Mouse (Mus musculus) midbrain, embryonic 16.5 days (tissue): ENCODE results near the gene Cdk17. TPM values are rescaled to one million over a fixed set of nuclear protein-coding genes. Genes with fewer than 3 reads are reported as not detected.

Source experiments
- ATAC-seq: fragments of 200-750 bp; cut with Nextera tagmentation; 2 replicates; pipeline ENCODE4 v1.8.0; 2017; ENCODE audit warnings: moderate TSS enrichment
- H3K27ac ChIP-seq: fragments of 300-500 bp; sonication (generic); 2 replicates; pipeline ENCODE4 v1.5.1; 2014; ENCODE audit warnings: mild to moderate bottlenecking, low read length, mixed read lengths
- H3K27me3 ChIP-seq: fragments of 300-500 bp; sonication (generic); 2 replicates; pipeline ENCODE4 v1.6.1; 2014; ENCODE audit warnings: low read depth, low read length, mixed read lengths; ENCODE audit not compliant: control insufficient read depth, insufficient read depth
- H3K36me3 ChIP-seq: fragments of 300-500 bp; sonication (generic); 2 replicates; pipeline ENCODE4 v1.6.1; 2014; ENCODE audit warnings: mild to moderate bottlenecking, low read length, moderate library complexity, mixed read lengths; ENCODE audit not compliant: control insufficient read depth, insufficient read depth
- H3K4me1 ChIP-seq: fragments of 300-500 bp; sonication (generic); 2 replicates; pipeline ENCODE4 v1.6.1; 2014; ENCODE audit warnings: mild to moderate bottlenecking, low read length, mixed read lengths; ENCODE audit not compliant: control insufficient read depth, insufficient read depth
- H3K4me2 ChIP-seq: fragments of 300-500 bp; sonication (generic); 2 replicates; pipeline ENCODE4 v1.6.1; 2014; ENCODE audit warnings: mild to moderate bottlenecking, low read length, mixed read lengths
- H3K4me3 ChIP-seq: fragments of 300-500 bp; sonication (generic); 2 replicates; pipeline ENCODE4 v1.5.1; 2014; ENCODE audit warnings: low read depth, mild to moderate bottlenecking, low read length, moderate library complexity, mixed read lengths
- H3K9ac ChIP-seq: fragments of 300-500 bp; sonication (generic); 2 replicates; pipeline ENCODE4 v1.6.1; 2014; ENCODE audit warnings: low read depth, low read length, mixed read lengths
- H3K9me3 ChIP-seq: fragments of 300-500 bp; sonication (generic); replicated peaks from 2 replicates; pipeline ENCODE4 v1.6.1; 2014; ENCODE audit warnings: mild to moderate bottlenecking, low read length, mixed read lengths; ENCODE audit not compliant: control insufficient read depth, poor library complexity, severe bottlenecking
- WGBS: fragments of 180-500 bp; shearing (Covaris S2); extraction: QIAGEN DNeasy Blood & Tissue Kit; methylation state at CpG from one replicate; pipeline ENCODE4 v1.1.7; 2014; 5-methylcytosine and 5-hydroxymethylcytosine counted together
- polyA plus RNA-seq: library from polyadenylated mRNA; unstranded; fragments of >200 nt; fragmentation: Nextera tagmentation; extraction: Ambion mirVana; gene quantifications from 2 replicates; pipeline ENCODE4 v1.2.1, GENCODE M21; 2015

Cdk17 gene
- polyA plus RNA-seq, 1 experiment from 2014 or later = 39.5 TPM

DNA sequence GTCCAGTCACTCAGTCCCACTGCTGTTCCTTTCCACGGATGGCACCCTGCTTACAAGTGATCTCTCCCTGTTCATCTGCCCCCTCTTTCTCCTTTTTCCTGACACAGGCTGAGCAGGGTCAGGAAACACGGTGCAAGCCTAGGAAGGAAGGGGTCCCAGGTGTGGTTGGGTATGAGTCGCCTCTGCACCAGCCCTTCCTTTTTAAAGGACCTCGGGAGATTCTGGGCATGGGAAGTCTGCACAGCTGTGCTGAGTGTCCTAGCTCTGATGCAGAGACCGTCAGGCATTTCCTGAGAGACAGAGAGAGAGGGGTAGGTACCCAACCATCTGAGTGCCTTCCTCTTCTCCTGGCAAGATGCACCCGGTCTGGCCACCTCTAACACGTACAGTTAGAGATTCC, 137.5 kb downstream of the Cdk17 start:
- Histone ChIP-seq H3K9ac (no peak overlapping the region), H3K27ac (no peak overlapping the region), H3K4me1 (no peaks in the 10 kb centered on the region), H3K4me2 (no peak overlapping the region), H3K27me3 (no peaks in the 10 kb centered on the region), H3K4me3 (no peak overlapping the region), H3K9me3 (no peaks in the 10 kb centered on the region), H3K36me3 (no peaks in the 10 kb centered on the region)
- ATAC-seq = no peak
- 64% methylated on average over 7 of the region's 7 CpGs for WGBS

DNA sequence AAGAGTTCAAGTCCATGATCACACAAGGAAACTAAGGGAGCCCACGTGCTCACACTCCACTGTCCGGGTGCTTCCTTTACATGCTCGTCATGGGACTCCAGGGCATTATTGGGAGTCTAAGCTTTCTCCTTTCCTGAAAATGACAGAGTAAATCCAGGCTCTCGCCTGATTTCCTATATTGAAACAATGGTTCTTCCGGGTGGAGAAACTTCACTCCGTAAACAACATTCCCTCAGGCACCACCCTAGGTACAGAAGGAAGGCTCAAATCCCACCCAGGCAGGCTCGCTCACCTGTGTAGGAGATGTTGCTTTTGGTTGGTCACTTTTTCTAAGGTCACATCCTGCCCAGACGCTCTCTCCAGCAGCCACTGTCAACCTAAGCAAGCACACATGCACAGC, 141.2 kb downstream of the Cdk17 start:
- H3K36me3 ChIP-seq = no peaks in the 10 kb centered on the region
- H3K27me3 ChIP-seq = no peaks in the 10 kb centered on the region
- no peak overlapping the region for H3K9ac ChIP-seq
- WGBS = 79% methylated on average over 8 of the region's 8 CpGs
- ATAC-seq = no peak
- no peak overlapping the region for H3K4me3 ChIP-seq
- no peak overlapping the region for H3K27ac ChIP-seq
- H3K9me3 ChIP-seq = no peaks in the 10 kb centered on the region
- H3K4me1 ChIP-seq = no peaks in the 10 kb centered on the region
- no peak overlapping the region for H3K4me2 ChIP-seq

DNA sequence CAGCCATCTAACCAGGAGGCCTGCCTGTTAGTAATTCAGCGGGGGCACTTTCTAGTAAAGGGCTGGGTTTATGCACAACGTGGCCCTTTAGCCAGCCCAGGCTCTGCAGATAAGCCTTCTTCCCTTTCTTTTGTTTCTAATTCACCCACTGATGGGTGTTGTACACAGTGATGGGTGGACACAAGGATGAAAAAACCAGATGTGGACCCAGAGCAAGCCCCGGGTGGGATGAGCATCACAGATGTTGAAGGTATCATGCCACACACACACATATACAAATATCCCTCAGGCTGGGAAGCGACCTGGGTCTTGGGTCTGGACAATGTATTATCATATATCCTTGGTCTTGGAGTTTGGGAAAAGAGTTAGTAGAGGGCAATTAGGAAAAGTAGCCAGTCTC, 142.6 kb downstream of the Cdk17 start:
- H3K4me3 ChIP-seq = no peak overlapping the region
- H3K4me2 ChIP-seq = no peak overlapping the region
- WGBS = 72% methylated on average over 4 of the region's 4 CpGs
- H3K36me3 ChIP-seq = no peaks in the 10 kb centered on the region
- ATAC-seq = no peak
- H3K9ac ChIP-seq = no peak overlapping the region
- no peaks in the 10 kb centered on the region for H3K4me1 ChIP-seq
- no peaks in the 10 kb centered on the region for H3K9me3 ChIP-seq
- no peaks in the 10 kb centered on the region for H3K27me3 ChIP-seq
- H3K27ac ChIP-seq = no peak overlapping the region

DNA sequence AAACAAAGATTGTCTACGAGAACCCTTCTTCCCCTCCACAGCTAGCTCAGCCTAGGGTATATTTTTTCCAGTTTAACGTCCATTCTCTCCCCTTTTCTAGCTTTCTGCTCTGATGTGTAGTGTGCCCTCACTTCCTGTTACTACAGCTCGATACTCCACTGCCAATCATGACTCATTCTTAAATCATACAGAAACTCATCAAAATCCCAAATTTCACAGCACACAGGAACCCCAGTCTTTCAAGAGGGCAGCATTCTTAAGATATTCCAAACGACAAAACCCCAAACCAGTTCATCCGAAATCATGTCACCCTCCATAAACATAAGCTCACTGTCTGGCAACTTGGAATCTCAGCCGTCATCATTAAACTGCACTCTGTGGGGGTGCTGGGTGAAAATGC, 145.3 kb downstream of the Cdk17 start:
- no peaks in the 10 kb centered on the region for H3K36me3 ChIP-seq
- no peak overlapping the region for H3K27ac ChIP-seq
- no peak overlapping the region for H3K4me2 ChIP-seq
- 73% methylated on average over 6 of the region's 6 CpGs for WGBS
- no peaks in the 10 kb centered on the region for H3K9me3 ChIP-seq
- no peak for ATAC-seq
- peaks cover 16% of the 10 kb centered on the region for H3K4me1 ChIP-seq
- no peak overlapping the region for H3K4me3 ChIP-seq
- no peak overlapping the region for H3K9ac ChIP-seq
- no peaks in the 10 kb centered on the region for H3K27me3 ChIP-seq

DNA sequence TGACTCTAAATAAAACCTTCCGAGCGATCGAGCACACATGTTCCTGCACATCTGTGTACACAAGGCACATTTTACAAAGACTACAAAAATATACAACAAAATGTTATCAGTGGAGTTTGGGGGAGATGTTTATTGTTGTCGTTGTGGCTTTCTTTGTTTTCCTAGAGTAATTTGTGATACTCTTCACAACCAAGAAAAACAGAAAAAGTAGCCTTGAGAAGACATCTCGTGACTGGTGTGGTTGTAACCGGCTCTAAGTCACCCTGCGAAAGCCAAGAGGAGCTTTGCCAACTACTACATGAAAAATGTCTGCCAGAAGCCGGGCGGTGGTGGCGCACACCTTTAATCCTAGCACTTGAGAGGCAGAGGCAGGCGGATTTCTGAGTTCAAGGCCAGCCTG, 145.7 kb downstream of the Cdk17 start:
- Histone ChIP-seq H3K27ac (no peak overlapping the region), H3K9ac (no peak overlapping the region), H3K27me3 (no peaks in the 10 kb centered on the region), H3K4me2 (no peak overlapping the region), H3K4me3 (no peak overlapping the region), H3K9me3 (no peaks in the 10 kb centered on the region), H3K36me3 (no peaks in the 10 kb centered on the region), H3K4me1 (peaks cover 19% of the 10 kb centered on the region)
- WGBS = 84% methylated on average over 11 of the region's 11 CpGs
- ATAC-seq = no peak

DNA sequence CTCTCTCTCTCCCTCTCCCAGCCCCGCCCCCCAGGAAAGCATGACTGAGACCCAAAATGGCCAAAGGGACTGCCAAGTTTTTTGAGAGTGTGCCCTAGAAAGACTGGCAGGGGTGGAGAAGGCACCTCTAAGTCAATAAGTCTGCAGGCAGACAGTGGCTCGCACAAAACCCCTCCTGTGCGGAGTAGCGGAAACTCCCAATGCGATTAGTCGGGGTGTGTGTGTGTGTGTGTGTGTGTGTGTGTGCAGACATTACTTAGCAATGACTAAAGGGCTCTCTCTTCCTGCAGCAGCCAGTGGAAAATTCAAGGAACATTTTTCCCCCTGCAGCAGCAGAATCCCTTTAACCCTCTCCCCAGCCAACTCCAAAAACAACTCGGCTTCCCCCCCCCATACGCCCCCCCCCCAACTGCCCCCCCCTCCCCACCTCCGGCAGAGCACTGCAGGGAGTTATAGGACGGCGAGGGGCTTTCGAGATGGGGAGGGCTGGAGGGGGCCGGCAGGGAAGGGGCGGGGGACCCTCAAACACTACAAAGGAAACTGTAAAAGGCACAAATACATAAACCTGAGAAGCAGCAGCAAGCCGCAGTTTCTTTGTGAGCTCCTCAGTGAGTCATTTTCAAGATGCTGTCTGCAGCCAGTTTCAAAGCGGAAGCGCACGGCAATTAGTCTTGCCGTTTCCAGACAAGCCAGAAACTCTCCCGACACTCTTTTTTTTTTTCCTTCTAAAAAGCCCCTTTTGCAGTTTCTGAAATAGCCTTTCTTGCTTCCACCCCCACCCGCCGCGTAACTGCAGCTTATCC, 148.7 kb downstream of the Cdk17 start:
- H3K27me3 ChIP-seq = no peaks in the 10 kb centered on the region
- H3K4me3 ChIP-seq = peak overlapping the region; percentile 67
- H3K36me3 ChIP-seq = no peaks in the 10 kb centered on the region
- peak overlapping the region; percentile 100 for H3K4me2 ChIP-seq
- peaks cover 19% of the 10 kb centered on the region for H3K4me1 ChIP-seq
- peak overlapping the region; percentile 76 for H3K9ac ChIP-seq
- H3K9me3 ChIP-seq = no peaks in the 10 kb centered on the region
- 0% methylated on average over 19 of the region's 23 CpGs for WGBS
- H3K27ac ChIP-seq = peak overlapping the region; percentile 68
- peak; percentile 72; the same call in 1 of the 2 replicates for ATAC-seq

DNA sequence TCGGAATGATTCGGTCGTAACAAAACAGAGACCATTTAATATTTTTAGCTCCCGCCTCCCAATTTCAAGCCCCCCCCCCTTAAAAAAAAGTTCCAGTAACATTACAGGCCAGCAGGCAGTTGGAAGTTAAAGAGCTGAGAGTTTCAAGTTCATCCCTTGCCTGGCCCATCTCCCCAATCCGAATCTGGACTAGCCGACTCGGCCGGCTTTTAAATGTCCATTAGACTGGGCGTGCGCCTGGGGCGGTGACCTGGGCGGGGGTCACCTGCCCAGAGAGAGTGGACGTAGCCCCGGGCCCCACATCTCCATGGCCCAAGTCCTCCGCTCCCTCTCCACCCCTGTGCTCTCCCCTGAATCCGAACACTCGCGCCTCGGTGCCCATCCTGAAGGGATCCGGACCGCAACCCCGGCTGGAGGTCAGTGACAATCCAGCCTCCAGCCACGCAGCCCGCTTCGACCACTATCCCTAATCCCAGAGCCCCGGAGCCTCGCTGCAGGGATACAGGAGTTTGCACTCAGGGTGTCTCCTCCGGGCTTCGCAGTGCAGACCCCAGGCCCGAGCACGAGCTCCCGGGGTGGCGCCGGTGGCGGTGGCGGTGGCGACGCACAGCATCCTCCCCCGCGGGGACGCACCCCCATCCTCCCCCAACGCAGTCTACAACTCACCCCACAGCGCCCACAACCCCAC, 149.4 kb downstream of the Cdk17 start:
- H3K4me1 ChIP-seq = peaks cover 19% of the 10 kb centered on the region
- H3K9ac ChIP-seq = peak overlapping the region; percentile 76
- H3K27ac ChIP-seq = peak overlapping the region; percentile 68
- under 1% methylated on average over 43 of the region's 43 CpGs for WGBS
- no peaks in the 10 kb centered on the region for H3K36me3 ChIP-seq
- peak; percentile 33; the same call in 1 of the 2 replicates for ATAC-seq
- H3K4me2 ChIP-seq = peak overlapping the region; percentile 100
- H3K4me3 ChIP-seq = peak overlapping the region; percentile 67
- no peaks in the 10 kb centered on the region for H3K27me3 ChIP-seq
- no peaks in the 10 kb centered on the region for H3K9me3 ChIP-seq

DNA sequence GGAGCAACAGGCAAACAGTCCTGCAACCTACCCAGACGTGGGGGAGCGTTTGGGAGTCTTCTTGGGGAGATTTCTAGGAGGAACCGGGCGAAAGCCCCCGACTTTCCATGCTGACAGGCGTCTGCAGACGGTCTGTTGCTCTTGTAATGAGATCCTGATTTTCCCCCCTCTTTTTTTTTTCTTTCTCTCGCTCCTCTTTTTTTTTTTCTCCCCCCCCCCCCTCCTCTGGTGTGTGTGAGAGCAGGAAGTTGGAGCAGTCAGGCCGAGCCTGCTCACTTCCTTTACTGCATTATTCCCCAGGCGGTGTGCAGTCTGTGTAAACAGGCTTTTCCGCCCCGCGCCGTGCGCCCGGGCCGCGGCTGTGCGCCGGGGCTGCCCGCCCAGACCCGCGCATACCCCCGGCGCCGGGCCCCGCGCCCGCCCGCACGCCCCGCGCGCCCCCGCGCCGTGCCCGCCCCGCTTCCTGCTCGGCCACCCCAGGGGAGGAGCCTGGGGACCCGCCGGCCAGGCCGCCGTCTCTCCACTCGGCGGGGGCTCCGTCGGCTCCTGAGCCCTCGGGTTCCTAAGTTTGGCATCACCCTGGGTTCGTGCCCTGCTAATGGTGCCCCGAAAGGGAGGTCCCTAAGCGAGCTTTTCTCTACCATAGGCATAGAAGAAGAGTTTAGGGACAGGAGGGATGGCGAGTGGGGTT, 150.2 kb downstream of the Cdk17 start, which contains the start of gene Elk3:
Gene Elk3, minus strand, starts transcription at position 415 of the 691 bp plus-strand sequence.
- H3K27me3 ChIP-seq = no peaks in the 10 kb centered on the region
- peak within 1 kb of the TSS; percentile 68 for H3K27ac ChIP-seq
- H3K9me3 ChIP-seq = no peaks in the 10 kb centered on the region
- H3K4me1 ChIP-seq = peaks cover 19% of the 10 kb centered on the region
- 1% methylated on average over 45 of the region's 53 CpGs for WGBS
- ATAC-seq = peak; percentile 68
- H3K36me3 ChIP-seq = no peaks in the 10 kb centered on the region
- peak within 1 kb of the TSS; percentile 76 for H3K9ac ChIP-seq
- H3K4me2 ChIP-seq = peak within 1 kb of the TSS; percentile 100
- peak within 1 kb of the TSS; percentile 67 for H3K4me3 ChIP-seq
